Mouse (Mus musculus) T-cell, adult 2 months (primary cell): ENCODE data around the gene Mtmr6.

ENCODE experiments used
- DNase-seq: peaks from one replicate; pipeline ENCODE4 v3.0.0; 2022; ENCODE audit warnings: low spot score

Gene Mtmr6

DNA sequence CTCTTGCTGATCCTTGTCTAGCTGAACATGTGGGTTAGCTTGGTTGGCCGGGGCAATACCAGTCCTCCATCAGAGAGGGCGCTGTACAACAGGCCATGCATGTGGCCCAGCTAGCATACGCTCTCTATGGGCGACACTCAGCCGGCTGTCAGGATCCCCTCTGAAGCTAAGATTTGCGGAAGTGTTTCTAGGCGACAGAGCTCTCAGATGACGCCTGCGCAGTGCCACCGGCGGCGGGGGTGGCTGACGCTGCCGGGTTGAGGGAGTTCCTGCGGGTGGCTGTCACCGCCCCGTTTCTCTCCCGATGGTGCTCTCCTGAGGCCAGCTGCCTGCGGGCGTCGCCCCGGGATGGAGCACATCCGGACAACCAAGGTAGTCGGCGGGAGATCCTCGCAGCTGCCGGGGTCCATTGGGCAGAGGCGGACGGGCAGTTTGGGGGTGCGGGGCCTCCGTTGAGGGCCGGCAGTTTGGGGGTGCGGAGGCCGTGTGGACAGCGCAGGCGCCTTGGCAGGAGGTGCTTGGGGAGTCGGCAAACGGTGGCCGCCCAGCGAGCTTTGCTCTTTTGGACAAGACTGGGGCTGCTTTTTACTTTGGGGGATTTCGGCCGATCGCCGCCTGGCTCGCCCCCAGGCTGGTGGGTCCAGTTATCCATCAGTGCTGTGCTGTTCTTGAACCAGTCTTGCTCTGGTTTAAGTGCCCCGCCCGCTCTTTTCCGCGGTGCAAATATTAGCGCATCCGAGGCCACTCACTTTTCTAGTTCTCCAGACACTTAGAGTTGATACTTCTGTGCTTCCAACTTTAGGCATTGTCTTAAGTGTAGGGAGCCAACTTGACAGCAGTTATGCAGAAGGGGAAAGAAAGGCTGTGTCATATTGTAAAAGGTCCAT is at the start of gene Mtmr6:
Mtmr6 (plus strand) TSS at position 239 of the 887 bp plus-strand sequence.
- peak; percentile 95 for DNase-seq

DNA sequence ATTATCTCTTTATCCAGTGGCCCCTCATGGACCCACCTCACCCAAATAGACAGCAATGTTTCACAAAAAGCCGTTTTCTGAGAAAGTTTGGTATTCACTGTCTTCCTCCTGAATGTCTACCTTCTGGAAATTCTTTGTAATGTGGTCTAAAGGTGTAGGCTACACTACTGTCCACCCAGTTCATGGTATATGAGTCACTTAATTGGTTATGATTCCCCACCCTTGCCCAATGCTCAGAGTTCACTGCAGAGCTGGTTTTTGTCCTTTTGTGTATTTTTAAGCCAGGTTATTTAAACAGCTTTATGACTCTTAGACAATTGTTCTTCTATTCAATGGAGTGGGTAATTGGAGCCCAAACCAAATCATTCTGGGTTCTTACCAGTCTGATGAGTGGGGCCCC is 48.9 kb upstream of the Mtmr6 start:
- no peak for DNase-seq

DNA sequence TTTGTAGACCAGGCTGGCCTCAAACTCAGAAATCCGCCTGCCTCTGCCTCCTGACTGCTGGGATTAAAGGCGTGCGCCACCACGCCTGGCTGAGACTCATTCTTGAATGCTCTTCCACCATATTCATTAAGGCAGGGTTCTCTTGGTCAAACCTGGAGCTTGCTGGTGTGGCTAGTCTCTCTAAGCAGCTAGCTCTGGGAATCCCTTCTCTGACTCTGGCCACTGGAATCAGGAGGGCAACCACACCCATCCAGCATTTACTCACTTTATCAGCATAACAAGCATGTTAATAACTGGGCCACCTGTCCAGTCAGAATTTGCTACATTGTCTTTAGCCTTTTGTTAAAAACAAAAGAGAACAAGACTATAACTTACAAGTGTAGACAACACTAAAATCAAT is 47.4 kb upstream of the Mtmr6 start:
- DNase-seq: no peak

- no peak for DNase-seq
Observed at GRCm38 (mm10) chr14:60219886-60220285, 45.1 kb upstream of the Mtmr6 start.

- no peak for DNase-seq
Observed at GRCm38 (mm10) chr14:60238551-60238950, 26.5 kb upstream of the Mtmr6 start.

DNA sequence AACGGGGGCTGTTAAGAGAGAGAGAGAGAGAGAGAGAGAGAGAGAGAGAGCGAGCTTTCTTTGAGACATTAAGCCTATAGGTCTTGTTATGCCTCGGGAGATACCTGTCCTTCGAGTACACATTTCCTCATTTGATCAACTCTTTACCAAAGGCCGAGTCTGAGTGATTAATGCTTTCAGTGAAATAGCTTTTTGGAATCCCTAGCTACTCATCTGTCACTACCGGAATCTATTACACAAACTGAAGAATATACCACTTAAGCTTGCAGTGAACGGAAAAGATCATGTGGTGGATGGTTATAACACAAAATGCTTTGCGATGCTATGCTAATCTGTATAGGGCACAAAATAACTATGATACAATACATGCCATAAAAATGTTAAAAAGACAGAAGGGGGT is 14.7 kb upstream of the Mtmr6 start:
- no peak for DNase-seq

GRCm38 (mm10) chr14:60250879-60251278 is 14.1 kb upstream of the Mtmr6 start:
- no peak for DNase-seq

- peak; percentile 99 for DNase-seq
Observed at GRCm38 (mm10) chr14:60251281-60252003, 13.6 kb upstream of the Mtmr6 start, which contains the start of the genes Nupl1 and Gm49336. Gene Nupl1 (minus strand): TSS chr14:60251431. Gene Gm49336 (minus strand): TSS chr14:60251507.

DNA sequence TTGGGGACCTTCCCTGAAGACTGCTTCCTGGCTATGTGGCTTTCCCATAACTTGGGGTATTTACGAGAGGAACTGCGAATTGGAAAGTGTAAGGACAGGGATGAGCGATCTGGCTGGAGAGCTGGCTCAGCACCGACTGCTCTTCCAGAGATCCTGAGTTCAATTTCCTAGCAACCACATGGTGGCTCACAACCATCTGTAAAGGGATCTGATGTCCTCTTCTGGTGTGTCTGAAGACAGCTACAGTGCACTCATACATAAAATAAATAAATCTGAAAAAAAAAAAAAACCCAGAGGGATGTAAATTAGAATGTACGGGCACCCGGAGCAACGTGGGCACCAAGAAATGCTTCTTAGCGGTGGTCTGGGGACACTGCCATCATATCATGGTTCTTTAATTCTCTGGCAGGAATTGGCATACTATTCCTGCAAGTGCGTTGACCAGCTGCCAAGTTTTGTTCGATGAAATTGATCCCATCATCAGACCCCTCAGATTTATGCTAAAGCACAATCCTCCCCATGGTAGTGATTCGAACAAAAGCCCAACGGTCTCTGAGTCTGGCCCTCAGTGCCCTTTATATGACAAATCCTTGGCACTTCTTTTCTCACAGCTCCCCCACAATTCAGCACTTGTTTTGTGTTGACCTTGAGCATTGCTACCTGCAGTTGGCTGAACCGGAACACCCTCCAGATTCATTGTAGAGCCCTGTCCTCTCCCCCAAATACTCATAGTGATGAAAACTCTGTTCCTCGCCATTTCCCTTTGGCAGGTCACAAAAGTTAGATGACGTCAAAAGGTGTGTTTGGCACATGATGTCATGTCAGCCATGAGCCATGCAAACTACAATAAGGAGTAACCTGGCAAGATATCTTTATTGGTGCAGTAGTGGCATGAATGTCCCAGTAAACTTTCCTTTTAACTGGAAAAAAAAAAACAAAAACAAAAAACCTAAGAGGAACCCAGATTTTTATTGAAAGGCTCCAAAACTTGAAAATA is 12.7 kb upstream of the Mtmr6 start:
- no peak for DNase-seq

GRCm38 (mm10) chr14:60253466-60253865 is 11.6 kb upstream of the Mtmr6 start:
- DNase-seq: no peak

DNA sequence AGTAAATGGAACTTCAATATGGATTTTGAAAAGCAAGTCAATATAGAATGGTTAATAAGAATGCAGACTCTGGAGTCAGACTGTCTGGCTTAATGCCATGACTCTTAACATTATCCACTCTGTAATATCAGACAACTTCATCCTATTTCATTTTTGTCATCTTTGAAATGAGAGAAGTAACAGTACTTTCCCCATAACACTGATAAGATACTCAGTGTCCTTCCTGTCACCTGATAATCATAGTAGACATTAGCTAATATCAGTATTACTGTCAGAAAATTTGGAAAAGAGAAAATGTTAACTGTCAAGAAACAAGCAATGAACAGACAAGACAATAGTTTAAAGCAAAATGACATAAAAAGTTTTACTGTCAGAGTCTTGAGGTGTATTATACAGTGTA is 10.3 kb upstream of the Mtmr6 start:
- DNase-seq: no peak

DNA sequence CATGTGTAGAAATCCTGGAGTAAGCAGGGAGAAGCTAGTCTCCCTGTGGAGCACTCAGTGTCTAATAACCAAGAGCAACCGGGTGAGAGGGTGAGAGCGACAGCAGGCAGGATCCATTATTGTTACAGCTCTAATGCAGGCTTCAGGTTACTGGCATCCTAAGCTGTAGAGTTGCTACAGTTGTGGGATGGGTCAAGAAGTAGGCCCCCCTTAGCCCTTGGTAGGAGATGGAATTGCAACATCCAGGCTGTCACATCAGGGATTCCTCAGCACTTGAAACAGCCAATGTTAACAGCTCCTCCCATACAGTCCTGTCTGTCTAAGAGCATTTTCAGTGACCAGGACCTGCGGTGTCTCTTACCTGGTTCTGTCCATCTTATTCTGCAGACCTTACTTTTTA is 8.7 kb upstream of the Mtmr6 start:
- no peak for DNase-seq

DNA sequence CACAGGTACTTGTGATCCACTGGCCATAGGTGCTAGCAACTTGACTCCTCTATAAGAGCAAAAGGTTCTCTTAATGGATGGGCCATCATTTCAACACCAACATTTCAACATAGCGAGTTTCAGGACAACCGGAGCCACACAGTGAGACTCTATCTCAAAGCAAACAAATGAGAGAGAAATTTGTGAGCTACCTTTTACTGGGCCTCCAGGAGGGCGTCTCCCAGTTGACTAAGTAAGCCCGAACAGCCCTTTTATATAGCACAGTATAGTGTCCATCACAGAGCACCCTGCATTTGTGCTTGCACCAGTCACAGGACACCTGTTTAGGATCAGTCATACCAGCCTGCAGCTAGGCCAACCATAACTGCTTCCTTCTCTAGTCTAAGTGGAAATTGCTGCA is 7.9 kb upstream of the Mtmr6 start:
- no peak for DNase-seq

DNA sequence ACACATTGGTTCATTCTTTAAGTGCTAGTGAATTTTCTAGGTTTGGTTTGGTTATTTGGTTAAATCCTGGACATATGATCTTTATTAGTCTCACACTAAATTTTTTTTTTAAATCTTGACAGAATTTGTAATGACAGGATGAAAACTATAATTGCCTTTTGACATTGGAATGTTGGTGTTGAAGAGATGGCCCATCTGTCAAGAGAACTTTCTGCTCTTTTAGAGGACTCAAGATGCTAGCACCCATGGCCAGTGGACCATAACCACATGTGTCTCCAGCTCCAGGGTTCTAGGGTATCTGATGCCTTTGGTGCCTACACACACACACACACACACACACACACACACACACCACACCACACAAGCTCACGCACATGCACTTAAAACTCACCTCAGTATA is 7.2 kb upstream of the Mtmr6 start:
- DNase-seq: no peak

- DNase-seq: no peak
Observed at GRCm38 (mm10) chr14:60262316-60262715, 2.7 kb upstream of the Mtmr6 start.

DNA sequence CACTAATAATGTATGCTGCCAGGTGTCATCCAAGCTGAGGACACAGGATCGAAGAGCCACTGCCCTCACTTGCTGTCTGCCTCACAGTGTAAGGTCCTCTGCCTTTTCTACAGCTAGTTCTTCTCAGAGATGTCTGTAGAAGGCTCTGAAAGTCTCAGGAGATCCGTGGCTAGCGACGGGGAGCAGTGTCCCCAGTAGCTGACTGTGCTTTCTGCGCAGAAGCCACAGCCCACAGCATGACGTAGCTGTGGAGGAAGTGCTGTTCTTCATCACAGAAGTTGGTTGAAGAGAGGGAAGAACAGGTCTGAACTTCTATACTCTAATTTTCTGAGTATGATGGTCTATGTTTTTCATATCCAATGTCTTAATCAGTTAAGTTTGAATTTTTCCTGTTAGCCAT is 4.3 kb downstream of the Mtmr6 start:
- DNase-seq: peak; percentile 72

GRCm38 (mm10) chr14:60273346-60273745 is 8.3 kb downstream of the Mtmr6 start:
- DNase-seq: no peak

GRCm38 (mm10) chr14:60275301-60276276 is 10.6 kb downstream of the Mtmr6 start:
- DNase-seq: no peak

DNA sequence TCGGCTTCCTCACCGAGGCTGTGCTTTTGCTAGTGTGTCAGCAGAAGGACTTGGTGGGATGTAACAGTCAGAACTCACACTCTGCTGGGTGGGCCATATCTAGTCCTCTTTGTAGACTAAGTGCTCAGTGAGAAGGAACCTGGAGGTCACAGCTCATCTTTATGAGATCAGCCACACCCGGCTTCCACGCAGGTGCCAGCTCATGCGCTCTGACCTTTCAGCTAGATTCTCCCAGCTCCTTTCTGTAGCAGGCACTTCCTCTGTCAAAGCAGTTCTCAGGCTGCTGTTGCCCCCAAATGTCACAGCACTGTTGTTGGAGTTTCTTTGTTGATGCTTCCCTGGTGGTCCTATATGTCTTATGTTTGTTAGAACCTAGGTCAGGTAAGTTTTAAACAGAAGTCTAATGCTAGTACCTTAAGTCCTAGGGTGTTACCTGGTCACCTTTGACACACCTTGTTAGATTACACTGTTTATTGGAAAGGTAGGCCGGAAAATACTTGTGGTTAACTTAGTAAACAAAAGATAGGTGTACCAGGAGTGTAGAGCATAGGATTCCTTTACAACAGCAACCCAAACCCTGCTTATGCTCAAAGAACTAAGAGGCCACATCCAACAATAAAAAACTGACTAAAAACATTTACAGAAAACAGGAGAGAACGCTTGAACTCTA is 21.3 kb downstream of the Mtmr6 start:
- DNase-seq: no peak

GRCm38 (mm10) chr14:60290363-60290762 is 25.3 kb downstream of the Mtmr6 start:
- DNase-seq: no peak
